Mouse (Mus musculus) olfactory bulb, adult 2 months (tissue): ENCODE measurements at regions not wholly inside any gene's neighbourhood (a gene's known extent, or its start where the extent isn't known, plus 50 kb on each side); places are given as distances from the start of the nearest gene placed in this dataset.
A peak's percentile ranks its signal among the peaks of the same experiment; 100 is the strongest.

Experiments
- H3K27ac ChIP-seq: fragments of 200-500 bp; 2 replicates; pipeline ENCODE4 v1.5.1; 2012; ENCODE audit warnings: low read depth, low read length; ENCODE audit not compliant: insufficient read depth
- H3K4me1 ChIP-seq: fragments of 200-500 bp; 2 replicates; pipeline ENCODE4 v1.6.1; 2012; ENCODE audit warnings: low read length; ENCODE audit not compliant: control insufficient read depth, insufficient read depth
- H3K4me3 ChIP-seq: fragments of 200-500 bp; 2 replicates; pipeline ENCODE4 v1.5.1; 2012; ENCODE audit warnings: mild to moderate bottlenecking, low read depth, low read length, moderate library complexity; ENCODE audit not compliant: insufficient read depth
- CTCF ChIP-seq: fragments of 200-500 bp; IDR thresholded peaks from 2 replicates; pipeline ENCODE4 v1.5.1; 2012; ENCODE audit warnings: low read depth, mild to moderate bottlenecking, low read length, moderate library complexity; ENCODE audit not compliant: insufficient read depth
- POLR2A ChIP-seq: fragments of 200-500 bp; IDR thresholded peaks from 2 replicates; pipeline ENCODE4 v1.6.1; 2012; ENCODE audit warnings: mild to moderate bottlenecking, low read depth, low read length, moderate library complexity; ENCODE audit not compliant: insufficient read depth
- WGBS: fragments of 180-500 bp; shearing (Covaris S2); methylation state at CpG from one replicate; pipeline ENCODE4 v1.1.7; 2018; 5-methylcytosine and 5-hydroxymethylcytosine counted together

GRCm38 (mm10) chr1:73857497-73857896, 266.8 kb downstream of the Tns1 start:
- Histone ChIP-seq H3K4me3 (no peak overlapping the region), H3K4me1 (peaks cover under 1% of the 10 kb centered on the region), H3K27ac (no peak overlapping the region)
- WGBS: 59% methylated on average over 5 of the region's 5 CpGs
- TF ChIP-seq CTCF (no peak), POLR2A (no peak)

GRCm38 (mm10) chr1:73856811-73857210, 267.4 kb downstream of the Tns1 start:
- H3K4me1 ChIP-seq: no peaks in the 10 kb centered on the region; the same call in none of the 2 replicates
- 93% methylated on average over 7 of the region's 7 CpGs for WGBS
- peak overlapping the region; percentile 13; the same call in 1 of the 2 replicates for H3K27ac ChIP-seq
- TF ChIP-seq POLR2A (no peak), CTCF (no peak)
- no peak overlapping the region for H3K4me3 ChIP-seq

- WGBS: 87% methylated on average over 4 of the region's 4 CpGs
- Histone ChIP-seq H3K4me3 (no peak overlapping the region), H3K27ac (no peak overlapping the region), H3K4me1 (no peaks in the 10 kb centered on the region; the same call in none of the 2 replicates)
- TF ChIP-seq CTCF (no peak), POLR2A (no peak)
Measured at GRCm38 (mm10) chr1:73855306-73855705, 268.9 kb downstream of the Tns1 start.

- no peak for TF ChIP-seq CTCF
- no peak for TF ChIP-seq POLR2A
- no peaks in the 10 kb centered on the region; the same call in none of the 2 replicates for H3K4me1 ChIP-seq
Measured at GRCm38 (mm10) chr1:73853851-73854250, 270.4 kb downstream of the Tns1 start.

GRCm38 (mm10) chr1:73850173-73851014, 273.9 kb downstream of the Tns1 start:
- no peak overlapping the region for H3K27ac ChIP-seq
- WGBS: 66% methylated on average over 11 of the region's 11 CpGs
- no peak overlapping the region for H3K4me3 ChIP-seq
- H3K4me1 ChIP-seq: no peaks in the 10 kb centered on the region
- TF ChIP-seq CTCF: no peak
- TF ChIP-seq POLR2A: no peak

More at GRCm38 (mm10) chr1:73853851-73854250, 270.4 kb downstream of the Tns1 start:
- Histone ChIP-seq H3K27ac (no peak overlapping the region), H3K4me3 (no peak overlapping the region)
- 77% methylated on average over 11 of the region's 11 CpGs for WGBS

GRCm38 (mm10) chr1:73848370-73848769, 275.9 kb downstream of the Tns1 start:
- peaks cover 3% of the 10 kb centered on the region; the same call in 1 of the 2 replicates for H3K4me1 ChIP-seq
- no peak overlapping the region for H3K4me3 ChIP-seq
- 93% methylated on average over 3 of the region's 3 CpGs for WGBS
- H3K27ac ChIP-seq: no peak overlapping the region
- TF ChIP-seq POLR2A (no peak), CTCF (no peak)

GRCm38 (mm10) chr1:73847126-73847525, 277.1 kb downstream of the Tns1 start:
- Histone ChIP-seq H3K4me3 (no peak overlapping the region), H3K4me1 (peaks cover 3% of the 10 kb centered on the region; the same call in 1 of the 2 replicates), H3K27ac (no peak overlapping the region)
- WGBS: 84% methylated on average over 3 of the region's 3 CpGs
- TF ChIP-seq CTCF (no peak), POLR2A (no peak)

- no peak for TF ChIP-seq CTCF
- TF ChIP-seq POLR2A: no peak
- H3K4me1 ChIP-seq: peaks cover 3% of the 10 kb centered on the region; the same call in 1 of the 2 replicates
- 71% methylated on average over 5 of the region's 5 CpGs for WGBS
- H3K27ac ChIP-seq: no peak overlapping the region
- no peak overlapping the region for H3K4me3 ChIP-seq
Measured at GRCm38 (mm10) chr1:73845115-73845514, 279.1 kb downstream of the Tns1 start.

- Histone ChIP-seq H3K27ac (no peak overlapping the region), H3K4me3 (no peak overlapping the region), H3K4me1 (peaks cover 3% of the 10 kb centered on the region; the same call in 1 of the 2 replicates)
- TF ChIP-seq CTCF: no peak
- TF ChIP-seq POLR2A: no peak
- 50% methylated on average over 3 of the region's 3 CpGs for WGBS
Measured at GRCm38 (mm10) chr1:73844574-73844973, 279.7 kb downstream of the Tns1 start.

- H3K27ac ChIP-seq: no peak overlapping the region
- 88% methylated on average over 2 of the region's 2 CpGs for whole genome bisulfite sequencing
- no peak overlapping the region for H3K4me3 ChIP-seq
- no peaks in the 10 kb centered on the region for H3K4me1 ChIP-seq
- TF ChIP-seq CTCF: no peak
- TF ChIP-seq POLR2A: no peak
Measured at GRCm38 (mm10) chr1:73839351-73839750, 284.9 kb downstream of the Tns1 start.
